Mouse (Mus musculus): ENCODE data around the gene Ncoa5.

Ncoa5 gene

DNA sequence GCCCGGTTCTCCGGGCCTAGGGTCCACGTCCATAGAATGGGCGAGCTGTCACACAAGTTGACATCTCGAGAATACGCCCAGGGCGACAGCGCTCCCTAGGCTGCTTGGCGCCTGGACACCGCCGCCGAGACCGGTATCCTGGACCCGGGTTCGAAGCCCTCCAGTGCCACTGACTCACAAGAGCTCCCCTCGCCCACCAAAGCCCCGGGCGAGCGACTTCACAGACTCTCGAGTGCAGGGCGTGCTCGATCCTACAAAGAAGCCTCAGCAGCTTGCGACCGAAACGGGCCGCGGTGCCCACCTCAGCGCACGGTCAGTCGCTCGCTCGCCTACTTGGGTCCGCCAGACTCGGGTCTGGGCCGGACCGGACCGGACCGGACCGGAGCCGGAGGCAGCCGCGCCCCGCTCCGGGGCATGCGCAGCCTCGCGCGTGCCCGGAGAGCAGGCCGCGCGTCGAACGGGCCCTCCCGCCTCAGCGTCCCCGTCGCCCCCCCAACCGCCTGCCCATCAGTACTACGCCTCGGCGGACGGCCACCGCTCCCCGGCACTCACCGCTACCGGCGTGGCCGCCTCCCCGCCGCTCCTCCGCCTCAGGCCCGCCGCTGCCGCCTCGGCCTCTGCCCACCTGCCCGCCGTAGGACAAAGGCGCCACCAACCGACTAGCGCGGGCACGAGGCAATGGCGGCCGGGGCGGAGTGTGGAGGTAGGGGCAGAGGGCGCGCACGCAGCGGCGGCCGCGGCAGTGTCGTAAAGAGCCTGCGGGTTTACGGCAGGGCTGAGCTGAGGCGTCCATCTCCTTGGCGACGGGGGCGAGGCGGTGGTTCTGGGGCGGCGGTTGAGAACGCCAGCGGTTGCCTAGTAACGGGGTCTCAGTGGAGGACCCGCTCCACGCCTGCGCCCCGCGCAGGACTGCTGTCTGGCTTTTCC, at the start of gene Ncoa5:
Ncoa5 (minus strand) TSS at position 737 of the 927 bp plus-strand sequence.
- DNase-seq = peak; percentile 99

DNA sequence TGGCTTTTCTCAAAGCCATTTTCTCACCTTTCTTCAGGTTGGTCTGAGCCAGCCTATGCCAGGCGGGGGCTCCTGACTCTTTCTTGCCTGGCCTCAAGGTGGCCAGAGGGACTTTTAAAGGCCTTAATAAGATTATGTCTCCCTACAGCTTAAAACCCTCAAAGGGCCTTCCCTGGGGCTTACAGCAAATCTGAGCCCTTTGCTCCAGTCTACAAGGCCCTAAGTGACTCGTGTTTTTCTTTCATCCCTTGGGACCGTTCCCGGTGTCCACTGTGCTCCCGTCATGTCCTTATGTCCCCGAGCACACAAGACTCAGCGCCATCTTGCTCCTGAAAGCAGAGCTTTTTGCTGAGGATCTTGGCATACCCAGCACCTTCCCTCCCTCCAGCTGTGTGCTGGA, 46.6 kb upstream of the Ncoa5 start:
- DNase-seq = no peak

DNA sequence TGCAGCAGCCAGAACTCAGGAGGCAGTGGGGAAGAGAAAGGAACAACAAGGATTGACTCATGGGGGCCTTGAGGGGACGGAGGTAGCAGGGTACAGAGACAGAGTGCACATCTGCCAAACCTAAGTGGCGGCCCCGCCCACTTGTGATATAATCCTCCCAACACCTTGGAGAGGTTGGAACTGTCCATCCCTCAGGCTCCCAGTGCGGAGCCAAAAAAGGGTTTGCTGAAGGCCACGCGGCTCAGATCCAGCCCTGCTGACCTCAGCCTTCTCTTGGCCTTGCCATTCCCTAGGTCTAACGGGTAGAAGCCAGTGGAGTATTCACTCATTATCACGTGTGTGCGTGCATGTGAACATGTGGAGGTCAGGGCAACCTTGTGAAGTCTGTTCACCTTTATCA, 46.0 kb upstream of the Ncoa5 start:
- DNase-seq = no peak

DNA sequence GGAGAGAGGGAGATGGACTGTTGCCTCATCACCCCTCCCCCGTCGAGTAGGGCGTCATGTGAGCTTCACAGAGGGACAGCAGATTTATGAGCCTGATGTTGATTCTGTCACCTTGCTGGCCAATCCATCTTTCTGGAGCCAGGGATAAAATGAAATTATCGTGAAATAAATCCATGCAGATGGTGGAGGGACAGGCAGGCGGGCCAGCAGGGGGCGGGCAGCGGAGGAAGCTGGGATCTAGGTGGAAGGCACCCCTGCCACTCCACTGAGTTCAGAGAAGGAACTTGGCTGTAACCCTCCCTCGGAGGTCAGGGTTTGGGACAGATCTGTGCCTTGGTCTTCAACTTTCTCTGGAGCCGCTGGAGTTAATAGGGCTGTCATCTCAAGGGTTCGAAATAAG, 43.9 kb upstream of the Ncoa5 start:
- peak; percentile 41 for DNase-seq

DNA sequence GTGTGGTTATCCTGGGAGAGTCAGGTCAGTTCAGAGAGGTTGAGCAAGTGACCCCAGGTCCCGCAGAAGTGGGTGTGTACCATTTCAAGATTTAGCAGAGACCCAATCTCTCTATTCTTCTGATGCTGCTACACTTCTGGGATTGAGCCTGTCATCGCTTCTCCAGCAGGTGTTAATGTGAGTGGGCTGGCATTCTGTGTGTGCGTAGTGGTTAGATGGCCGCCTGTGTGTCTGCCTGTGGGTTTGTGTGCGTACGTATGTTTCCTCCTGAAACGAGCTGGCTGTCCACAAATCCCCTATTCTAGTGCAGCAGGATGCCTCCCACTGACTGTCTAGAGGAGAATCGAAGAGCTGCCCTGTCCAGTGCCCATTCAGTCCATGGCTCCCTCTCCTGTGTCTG, 43.4 kb upstream of the Ncoa5 start:
- DNase-seq = no peak

DNA sequence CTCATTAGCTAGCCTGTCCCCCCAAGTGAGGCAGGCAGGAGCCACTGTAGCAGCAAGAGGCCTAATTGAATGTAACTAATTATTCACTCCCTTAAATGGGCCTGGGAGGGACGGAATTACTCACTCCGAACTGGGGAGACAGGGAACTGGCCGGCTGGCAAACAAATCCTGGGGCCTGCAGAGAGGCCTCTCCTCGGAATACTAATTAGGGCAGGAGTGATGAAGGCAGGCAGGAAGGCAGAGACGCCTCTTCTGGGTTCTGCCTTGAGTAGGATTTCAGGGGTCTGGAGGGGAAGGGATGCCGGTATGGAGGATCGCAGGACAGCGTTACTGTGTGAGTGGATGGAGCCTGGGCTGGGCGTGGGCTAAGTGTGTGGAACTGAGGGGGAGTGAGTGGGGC, 42.4 kb upstream of the Ncoa5 start:
- DNase-seq = peak; percentile 53

DNA sequence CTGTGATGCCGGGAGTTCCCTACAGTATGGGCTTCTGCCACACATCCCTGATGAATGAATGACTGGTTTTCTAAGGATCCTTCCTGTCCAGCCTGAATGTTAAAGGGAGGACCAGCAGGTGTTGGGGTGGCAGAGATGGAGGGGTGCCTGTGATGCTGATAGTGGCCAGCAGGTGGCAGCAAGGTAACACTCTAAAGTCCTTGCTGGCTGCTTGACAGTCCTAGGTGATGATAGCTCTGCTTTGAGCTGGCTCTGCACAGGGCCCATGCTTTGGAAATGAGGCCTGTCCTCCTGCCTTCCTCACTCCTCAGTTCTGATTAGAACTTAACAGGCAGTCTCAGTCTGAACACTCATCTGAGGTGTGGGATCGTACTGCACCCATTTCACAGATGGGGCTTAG, 40.3 kb upstream of the Ncoa5 start:
- DNase-seq = peak; percentile 79

DNA sequence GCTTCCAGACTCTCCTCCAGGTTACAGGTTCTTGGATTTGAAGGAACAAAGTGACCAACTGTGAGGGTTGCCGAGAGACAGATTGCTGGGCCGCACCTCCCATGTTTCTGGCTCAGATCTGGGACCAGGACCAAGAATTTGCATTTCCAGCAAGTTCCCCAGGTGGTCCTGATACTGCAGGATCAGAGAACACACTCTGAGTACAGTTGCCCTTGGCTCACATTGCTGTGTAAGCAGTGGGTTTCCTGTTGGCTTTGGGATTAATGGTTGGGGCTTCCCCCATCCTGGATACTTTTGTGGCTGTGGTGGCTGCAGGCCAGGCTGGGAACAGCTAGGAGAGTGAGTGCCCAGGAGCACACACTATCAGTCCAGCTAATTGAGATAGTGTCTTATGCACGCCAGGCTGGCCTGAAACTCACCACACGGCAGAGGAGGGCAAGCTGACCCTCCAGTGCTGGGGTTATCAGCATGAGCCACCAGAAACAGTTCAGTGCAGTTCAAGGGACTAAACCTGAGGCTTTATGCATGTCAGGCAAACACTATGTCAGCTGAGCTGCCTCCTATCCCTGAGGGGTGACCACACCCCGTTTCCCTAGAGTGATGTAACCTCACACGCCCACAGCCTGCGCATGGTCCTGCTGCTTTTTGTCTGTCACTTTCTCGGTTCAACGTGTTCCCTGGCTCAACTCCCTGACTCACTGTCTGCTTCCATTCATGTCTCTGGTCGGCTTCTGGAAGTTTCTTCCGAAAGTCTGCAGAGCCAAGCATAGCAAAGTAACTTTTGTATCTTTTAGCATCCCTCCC, 39.6 kb upstream of the Ncoa5 start:
- DNase-seq = no peak

DNA sequence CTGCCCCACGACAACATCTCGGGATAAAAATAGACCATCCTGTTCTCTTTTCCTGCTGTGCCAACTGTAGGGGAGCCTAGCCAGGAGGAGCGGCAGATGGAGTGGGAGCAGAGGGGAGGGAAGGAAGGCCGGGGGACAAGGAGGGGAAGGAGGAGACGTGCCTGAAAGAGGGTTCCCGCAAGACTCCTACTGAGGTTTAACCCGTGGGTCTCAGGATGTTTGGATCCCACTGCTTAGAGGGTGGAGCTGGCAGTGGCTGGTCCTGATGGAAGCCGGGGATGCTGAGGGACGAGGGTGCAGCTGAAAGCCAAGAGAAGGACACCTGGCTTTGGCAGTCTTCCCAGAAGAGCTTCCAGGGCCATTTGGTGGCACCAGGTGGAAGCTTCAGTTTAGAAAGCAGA, 38.7 kb upstream of the Ncoa5 start:
- no peak for DNase-seq

DNA sequence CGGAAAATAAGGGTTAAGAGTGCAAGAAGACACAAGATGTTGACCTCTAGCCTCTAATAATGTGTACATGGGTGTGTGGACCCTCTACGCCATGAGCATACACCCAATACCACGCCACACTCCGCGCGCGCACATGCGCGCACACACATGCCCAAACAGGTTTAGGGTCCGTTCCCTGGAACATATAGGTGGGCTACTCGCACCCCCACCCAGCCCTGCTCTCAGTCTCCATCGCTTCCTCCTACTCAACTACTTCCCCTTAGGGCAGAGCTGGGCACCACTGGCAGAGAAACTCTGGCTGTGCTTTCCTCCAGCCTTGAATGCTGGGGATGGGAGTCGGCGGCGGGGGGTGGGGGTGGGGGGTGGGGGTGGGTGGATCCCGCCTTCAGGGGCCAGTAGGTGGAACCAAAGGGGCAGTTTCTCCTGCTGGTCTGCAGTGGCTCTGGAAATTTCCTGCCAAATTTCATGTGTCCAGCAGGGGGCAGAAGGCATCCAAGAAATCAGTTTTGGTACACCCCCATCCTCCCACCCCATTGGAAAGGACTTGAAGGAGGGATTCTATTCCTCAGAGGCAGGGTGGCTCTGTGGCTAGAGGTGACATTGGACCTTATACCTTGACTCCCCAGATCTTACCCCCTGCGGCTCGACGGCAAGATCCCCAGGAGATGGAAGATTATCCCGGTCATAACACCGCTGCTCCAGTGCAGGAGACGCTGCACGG, 35.6 kb upstream of the Ncoa5 start:
- DNase-seq = peak; percentile 76

DNA sequence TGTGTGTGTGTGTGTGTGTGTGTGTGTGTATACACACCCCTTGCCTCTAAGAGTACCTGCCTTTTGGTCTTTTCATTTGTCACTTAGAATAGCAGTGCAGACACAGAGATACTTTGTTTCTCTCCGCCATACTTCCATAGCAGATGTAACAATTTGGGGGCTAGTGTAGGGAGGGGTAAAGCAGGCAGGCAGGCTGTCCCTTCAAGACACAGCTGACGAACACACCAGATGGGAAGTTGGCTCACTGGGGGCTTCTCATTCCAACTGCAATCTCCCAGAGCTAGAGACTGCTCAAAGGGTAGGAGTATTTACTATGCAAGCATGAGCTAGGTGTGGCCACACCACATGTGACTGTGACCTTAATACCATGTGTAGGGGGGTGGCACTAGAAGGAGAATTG, 34.1 kb upstream of the Ncoa5 start:
- DNase-seq = no peak

DNA sequence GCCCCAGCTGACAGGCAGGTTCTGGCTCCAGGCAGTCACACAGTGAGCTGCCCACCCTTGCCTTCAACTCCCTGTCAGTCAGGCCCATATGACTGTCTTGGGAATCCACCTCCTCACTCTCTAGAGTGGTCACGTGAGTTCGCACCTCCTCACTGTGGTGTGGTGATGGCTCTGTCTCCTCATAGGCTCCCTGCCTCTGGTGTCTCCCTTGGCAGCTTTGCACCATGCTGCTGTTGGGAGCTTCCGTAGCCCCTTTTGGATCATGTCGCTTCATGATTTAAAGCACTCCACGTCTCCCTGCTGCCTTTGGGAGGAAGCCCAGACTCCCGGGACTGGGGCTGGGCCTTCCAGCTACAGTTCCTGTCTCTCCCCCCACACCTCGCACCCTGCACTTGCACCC, 29.8 kb upstream of the Ncoa5 start:
- no peak for DNase-seq

DNA sequence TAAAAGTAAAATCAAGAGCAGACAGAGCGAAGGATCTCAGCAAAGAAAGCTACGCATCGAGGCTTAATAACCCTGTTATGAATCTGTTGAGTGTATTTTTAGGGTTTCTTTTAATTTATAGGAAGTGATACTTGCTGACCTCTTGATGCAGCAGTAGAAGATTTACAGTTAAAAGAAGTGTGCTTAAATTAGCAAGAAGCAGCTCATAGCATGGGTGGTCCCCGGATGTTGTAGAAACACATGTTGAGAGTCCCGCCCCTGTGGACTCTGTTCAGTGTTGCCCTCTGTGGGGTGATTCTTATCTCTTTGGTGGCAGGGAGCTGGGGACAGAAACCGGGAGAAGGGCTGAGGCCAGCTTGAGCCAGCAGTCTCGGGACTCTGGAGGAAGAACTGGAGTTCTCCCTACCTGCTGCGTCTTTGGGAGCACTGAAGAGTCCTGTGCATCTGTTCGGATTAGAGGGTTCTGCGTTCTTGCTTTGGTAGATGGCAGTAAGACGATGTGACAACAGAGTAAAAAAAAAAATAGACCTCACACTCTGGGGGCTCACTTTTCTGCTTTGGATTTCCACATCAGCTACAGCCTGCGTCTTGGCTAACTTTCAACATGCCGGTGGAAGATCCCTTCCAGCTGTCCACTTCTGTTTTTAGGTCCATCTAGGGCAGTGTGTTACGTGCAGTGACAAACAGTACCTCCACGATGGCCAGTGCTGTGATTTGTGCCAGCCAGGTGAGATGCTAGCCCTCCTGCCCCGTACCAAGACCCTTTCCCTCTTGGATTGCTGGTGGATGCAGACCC, 27.2 kb upstream of the Ncoa5 start:
- DNase-seq = no peak

DNA sequence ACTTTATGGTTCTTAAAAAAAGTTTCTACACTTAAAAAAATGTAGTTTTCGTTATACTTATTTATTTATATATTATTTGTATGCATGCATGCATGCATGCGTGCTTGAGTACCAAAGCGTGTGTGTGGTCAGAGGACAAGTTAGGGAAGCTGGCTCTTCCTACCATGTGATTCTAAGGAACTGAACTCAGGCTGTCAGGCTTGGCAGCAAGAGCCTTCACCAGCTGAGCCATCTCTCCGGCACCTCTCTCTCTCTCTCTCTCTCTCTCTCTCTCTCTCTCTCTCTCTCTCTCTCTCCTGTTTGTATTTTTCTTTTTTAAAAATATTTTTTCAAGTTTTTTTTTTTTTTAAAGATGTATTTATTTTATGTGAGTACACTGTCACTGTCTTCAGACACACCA, 25.3 kb upstream of the Ncoa5 start:
- no peak for DNase-seq

DNA sequence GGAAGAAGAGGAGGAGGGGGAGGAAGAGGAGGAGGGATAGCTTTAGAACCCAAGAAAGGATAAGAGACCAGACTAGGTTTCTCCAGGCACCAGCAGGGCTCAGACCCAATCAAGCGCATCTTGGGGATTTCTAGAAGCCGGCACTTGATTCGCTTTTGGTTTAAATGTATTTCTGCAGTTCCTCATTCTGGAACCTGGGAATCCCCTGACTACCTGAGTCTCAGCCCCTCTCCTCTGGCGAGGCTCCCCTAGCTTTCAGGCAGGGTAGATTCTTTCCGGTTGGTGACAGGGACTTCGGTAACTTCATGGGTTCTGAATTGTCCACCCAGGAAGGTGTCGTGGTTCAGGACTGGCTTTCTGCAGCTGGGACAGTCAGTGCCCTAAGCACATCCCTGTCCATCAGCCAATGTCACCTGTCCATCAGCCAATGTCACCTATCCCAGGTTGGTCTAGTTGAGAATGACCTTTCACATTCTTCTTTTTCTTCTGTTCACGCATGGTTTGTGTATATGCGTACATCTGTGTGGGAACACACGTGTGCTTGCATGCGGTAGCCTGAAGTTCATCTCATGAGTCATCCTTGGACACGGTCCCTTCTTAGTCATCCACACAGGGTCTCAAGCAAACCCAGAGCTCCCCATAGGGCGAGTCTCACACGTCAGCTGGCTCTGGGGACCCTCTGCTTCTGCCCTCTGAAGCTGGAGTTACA, 21.9 kb upstream of the Ncoa5 start:
- DNase-seq = no peak

DNA sequence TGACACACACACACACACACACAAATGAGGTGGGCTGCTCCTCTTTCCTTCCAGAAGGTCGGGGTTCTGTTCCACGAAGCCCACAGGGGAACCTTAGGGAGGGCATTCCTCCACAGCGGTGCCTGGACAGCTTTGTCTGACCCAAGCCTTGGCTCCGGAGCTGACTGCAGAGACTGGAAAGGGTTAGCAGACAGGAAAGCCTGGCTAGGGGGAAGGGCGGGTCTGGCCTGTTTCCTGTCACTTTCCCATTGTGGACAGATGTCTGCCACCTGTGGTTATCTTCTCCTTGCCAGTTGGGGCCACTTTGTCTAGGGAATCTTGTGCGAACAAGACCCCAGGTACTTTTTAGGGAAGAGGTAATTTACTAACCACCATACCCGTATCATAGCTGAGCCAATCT, 21.2 kb upstream of the Ncoa5 start:
- DNase-seq = peak; percentile 42

DNA sequence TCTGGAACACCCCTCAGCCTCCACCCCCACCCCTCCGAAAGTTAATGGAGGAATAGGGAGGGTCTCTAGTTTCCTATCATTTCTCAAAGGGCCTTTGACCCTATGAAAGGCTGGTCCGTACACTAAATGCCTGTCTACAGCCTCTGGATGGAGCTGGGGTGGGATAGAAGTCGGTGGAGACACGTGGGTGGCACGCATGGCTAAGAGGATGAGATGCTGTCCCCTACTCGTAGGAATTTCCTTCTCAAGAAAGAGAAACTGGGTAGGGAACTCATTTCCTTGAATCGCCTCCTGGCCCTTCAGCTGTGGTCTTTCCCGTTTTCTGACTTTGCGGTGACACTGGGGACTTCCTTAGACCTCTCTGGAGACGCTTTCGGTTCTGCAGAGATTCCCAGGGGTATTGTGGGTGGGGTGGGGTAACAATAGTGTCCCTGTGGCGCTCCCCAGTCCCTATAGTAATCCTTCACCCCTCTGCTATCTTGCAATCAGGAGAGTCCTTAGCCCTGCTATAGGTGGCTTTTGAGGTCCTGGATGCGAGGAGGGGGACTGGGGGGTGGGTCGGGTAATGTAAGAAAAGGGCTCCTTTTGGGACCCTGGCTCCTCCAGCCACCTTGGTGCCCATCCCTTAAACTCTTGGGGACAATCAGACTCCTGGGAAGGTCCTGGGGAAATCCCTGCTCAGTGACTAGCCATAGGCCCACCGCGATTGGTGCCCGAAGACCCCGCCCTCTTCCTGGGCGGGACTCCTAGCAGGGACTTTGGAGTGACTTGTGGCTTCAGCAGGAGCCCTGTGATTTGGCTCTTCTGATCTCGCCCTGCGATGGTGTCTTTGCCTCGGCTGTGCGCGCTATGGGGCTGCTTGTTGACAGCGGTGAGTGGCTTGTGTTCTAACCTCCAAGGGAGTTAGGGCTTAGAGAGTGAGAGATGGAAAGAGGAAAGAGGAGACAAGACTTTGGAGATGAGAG, 20.5 kb upstream of the Ncoa5 start, which contains the start of gene Cd40:
Cd40 (plus strand) TSS at position 740 of the 965 bp plus-strand sequence.
- DNase-seq = peak; percentile 88

DNA sequence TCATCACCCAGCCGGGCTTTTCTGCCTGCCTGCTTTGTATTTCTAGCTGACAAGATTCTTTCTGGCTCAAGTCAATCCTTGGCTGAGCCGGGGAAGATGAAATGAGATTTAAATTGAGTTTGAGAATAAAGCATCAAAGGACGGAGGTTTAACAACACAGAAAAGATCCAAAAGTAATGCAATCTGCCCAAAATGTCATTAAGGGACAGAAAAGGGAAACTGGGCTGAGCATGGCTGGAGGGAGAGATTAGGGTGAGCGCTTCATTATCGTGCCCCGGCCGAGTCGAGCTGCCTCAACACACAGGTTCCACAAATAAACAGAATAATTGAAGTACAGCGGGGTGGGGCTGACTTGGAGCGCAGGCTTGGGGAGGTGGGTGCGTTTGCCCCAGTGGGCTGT, 16.9 kb upstream of the Ncoa5 start:
- no peak for DNase-seq

DNA sequence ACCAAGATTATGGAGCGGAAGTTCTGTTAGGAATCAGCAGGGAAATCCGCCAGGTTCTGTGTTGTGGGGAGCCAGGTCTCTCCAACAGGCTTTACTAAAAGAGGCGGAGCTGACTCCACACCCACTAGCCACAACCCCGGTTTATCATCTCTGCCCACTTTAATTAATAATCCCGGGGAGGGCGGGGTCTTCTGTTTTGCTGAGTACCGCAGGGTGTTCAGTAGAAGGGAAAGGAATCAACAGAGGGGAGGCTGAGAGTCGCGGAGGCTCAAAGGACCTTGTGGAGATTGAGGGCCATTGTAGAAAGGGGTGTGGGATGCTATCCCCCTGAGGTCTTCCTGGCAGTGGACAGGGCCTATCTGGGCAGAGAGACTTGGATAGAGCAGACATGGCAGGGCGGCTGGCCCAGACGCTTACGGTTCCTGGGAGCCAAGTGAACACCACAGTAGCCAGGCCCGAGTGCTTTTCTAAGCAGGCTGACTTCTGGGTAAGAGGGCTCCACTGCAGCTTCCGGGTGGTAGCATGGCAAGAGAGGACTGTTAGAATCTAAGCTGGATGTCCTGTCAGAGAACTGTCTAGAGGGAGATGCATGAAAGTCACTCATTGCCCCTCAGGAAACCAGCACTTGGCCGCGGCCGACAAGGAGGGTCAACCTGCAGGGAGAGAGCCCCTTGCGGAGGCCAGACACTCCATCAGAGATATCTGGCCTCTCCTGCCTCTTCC, 16.3 kb upstream of the Ncoa5 start:
- DNase-seq = no peak

DNA sequence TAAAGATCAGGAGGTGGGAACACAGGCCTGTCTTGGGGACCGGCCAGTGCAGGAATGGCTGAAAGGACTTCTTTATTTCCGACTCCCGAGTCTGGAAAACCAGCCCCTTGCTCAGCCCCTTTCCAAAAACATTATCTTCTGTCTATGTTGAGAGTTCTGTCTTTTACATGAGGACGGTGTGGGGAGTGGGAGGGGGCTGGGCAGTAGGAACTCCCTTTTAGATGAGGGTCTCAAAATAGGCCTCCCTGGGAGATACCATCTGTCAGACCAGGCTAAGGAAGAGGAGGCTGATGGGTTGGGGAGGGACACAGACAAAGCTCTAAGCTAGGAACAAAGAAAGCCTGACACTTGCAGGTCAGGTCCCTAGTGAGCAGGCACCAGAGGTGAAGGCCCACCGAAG, 14.4 kb upstream of the Ncoa5 start:
- no peak for DNase-seq

Measured in embryo, embryonic 11 days (tissue).